Mouse (Mus musculus) small intestine, adult 2 months (tissue): Measurements from ENCODE around the gene Gde1.

Source experiments
- CTCF ChIP-seq: fragments of 200-500 bp; IDR thresholded peaks from 2 replicates; pipeline ENCODE4 v1.5.1; 2012; ENCODE audit warnings: low read depth, mild to moderate bottlenecking, control low read depth, inconsistent platforms, low read length, moderate library complexity, mixed read lengths; ENCODE audit not compliant: insufficient replicate concordance, insufficient read length; ENCODE audit errors: extremely low read depth
- POLR2A ChIP-seq: fragments of 200-500 bp; IDR thresholded peaks from 2 replicates; pipeline ENCODE4 v1.6.1; 2012; ENCODE audit warnings: low read depth, mild to moderate bottlenecking, control low read depth, inconsistent platforms, low read length, moderate library complexity

DNA sequence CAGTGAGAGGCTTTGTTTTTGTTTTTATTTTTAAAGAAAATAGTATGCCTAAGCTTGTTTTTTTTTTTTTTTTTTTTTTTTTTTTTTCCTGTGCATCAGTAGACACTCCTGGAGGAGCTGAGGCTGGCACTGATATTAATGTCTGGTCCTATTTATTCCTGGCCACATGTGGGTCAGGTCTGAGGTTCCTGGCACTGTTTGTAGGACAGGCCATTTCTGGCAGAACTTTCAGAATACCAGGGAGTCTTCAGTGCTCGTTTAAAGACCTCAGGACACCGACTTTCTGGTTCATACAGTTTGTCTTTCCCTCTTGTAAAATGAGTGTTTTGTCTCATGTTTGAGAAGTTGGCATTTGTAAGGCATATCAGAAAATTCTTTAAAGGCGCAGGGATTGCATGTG is 26.2 kb upstream of the Gde1 start:
- TF ChIP-seq CTCF = no peak
- TF ChIP-seq POLR2A = no peak
